Mouse (Mus musculus): ENCODE results near the gene Pipox.

The Pipox gene

DNA sequence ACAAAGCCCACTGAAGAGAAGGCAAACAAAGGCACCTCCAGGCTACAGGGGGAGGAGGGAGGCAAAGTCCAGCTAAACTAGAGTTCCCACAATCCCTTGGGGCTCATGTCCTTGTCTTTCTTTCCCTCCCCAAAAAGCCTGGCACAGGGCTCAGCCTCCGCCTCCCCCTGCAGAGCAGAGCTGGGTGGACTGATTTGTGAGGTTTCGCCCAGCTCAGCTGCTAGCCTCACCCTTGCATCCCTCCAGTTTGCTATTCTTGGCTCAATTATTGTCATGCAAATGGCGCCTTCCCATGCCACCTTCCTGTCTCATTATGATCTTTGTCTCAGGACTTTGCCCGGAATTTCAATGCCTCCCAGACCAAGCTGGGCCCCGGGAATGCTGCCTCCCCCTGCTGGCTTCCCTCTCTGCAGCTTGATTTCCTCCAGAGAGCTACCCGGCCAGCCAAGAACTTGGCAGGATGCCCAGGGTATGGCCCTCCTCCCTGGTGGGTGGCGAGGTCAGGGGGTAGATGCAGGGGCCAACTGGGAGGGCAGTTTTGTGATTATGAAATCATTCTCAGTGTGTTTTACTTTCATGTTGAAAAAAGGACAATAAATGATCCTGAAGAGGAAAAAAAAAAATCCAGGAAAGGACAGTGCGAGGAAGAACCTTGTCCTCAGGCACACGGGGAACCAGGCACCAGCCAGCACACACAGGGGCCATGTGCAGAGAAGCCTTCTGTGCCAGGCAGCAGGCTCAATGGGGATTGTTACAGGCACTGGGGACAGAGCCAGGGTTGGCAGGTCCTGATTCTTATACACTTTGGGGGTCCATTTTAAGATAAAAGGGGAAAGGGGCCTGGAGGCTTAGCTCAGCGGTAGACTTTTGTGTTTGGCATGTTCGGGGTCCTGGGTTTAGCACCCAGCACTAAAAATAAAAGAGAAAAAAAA, at the start of gene Pipox:
Gene Pipox (minus strand): TSS at position 310 of the 932 bp plus-strand sequence.
- peak; percentile 89 to 93 for DNase-seq

DNA sequence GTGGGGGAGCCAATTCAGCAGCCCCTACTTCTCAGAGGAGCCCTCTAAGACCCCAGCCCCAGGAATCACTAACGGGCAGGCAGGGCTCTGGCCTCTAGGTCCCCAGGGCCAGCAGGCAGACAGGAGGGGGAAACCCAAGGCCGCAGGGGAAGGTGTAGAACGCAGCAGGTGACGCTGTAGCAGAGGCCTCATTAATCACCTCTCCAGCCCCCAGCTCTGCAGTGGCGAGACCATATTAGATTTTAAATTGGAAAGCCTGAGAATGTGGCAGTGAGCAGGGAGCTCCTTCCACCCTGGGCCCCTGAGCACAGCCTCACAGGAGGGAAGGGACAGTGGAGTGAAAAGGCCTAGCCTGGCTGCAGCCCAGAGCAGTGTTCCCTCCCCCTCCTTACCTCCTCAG, 48.3 kb upstream of the Pipox start:
- peak in 1 of 2 experiments; percentile 29 for DNase-seq

DNA sequence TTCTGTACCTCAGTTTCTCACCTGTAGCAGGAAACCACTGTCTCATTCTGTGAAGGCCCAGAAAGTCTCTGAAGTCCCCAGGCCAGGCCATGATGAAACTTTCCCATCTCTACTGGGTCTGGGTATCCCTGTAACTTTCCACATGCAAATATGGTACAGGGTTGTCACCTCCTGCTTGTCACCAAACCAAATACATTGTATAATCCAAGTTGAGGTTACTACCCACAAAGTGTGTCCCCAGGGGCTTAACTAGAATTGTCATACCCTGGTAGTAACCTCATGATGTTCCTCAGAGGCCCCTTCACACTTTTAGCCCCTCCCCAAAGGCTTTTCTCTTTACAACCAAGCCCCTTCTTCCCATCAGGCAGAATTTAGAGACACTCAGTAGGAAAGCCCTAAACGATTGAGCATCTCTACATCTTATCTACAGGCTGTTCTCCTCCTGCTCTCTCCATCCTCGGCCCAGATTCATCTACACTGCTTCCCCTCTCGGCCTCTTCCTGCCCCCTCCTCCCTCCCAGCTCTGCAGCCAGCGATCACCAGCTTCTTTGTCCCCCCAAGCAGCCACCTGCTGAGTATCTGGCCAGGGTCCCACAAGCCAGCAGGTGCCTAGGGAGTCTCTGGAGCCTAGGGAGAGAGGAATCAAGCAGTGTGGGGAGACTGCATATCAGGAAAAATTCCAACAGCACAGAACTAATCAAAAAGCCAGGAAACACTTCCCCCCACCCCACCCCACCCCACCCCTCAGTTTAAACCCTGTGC, 43.9 kb upstream of the Pipox start:
- peak in 1 of 2 experiments; percentile 67 for DNase-seq

GRCm38 (mm10) chr11:77936846-77937245, 43.0 kb upstream of the Pipox start:
- DNase-seq = peak; percentile 75 to 90

- DNase-seq = peak; percentile 66 to 67
These were observed 40.8 kb upstream of the Pipox start for GRCm38 (mm10) chr11:77934568-77935311.

DNA sequence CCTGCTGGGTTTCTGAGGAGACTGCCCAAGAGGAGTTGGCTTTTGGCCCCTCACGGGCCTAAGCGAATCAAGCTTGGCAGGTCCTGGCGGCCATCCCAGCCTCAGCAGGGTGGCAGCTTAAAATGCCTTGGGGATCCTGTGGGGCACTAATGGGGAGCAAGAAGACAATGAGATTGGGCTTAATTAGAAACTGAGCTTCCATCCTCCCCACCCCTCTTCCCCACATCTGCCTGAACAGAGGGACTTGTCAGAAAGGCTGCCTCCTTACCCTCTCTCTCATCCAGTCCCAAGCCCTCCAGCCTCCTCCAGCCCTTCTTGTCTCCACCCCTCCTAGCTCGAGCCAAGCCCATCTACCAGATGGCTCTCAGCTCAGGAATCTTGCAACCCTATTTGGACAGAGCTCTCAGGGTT, 40.2 kb upstream of the Pipox start:
- peak; percentile 90 to 92 for DNase-seq

- DNase-seq = peak in 1 of 2 experiments; percentile 61
These were observed 38.7 kb upstream of the Pipox start for GRCm38 (mm10) chr11:77932576-77932975.

- peak; percentile 66 to 71 for DNase-seq
These were observed 37.9 kb upstream of the Pipox start for GRCm38 (mm10) chr11:77931541-77932433.

- peak; percentile 93 to 95 for DNase-seq
These were observed 37.0 kb upstream of the Pipox start, which contains the start of gene Sez6 for GRCm38 (mm10) chr11:77930751-77931540. Sez6 (plus strand) TSS chr11:77930800.

GRCm38 (mm10) chr11:77927837-77928236, 33.9 kb upstream of the Pipox start:
- DNase-seq = no peak

DNA sequence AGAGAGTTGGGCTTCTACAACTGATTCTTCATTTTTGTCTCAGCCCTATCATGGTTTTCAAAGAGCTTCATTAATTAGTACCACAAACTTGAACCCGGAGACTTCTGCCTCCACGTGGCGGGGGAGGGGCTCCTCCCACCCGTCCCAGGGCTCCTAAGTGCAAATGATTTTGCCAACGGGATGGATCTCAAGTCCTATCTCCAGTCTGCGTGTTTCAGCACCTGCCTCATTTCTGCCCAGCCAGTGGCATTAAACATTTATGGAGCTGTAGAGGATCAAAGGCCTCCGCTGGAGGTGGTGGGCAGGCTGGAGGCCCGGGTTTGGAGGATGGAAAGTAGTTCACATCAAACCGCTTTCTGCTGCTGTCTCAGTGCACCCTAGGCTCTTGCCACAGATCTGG, 32.8 kb upstream of the Pipox start:
- no peak for DNase-seq

DNA sequence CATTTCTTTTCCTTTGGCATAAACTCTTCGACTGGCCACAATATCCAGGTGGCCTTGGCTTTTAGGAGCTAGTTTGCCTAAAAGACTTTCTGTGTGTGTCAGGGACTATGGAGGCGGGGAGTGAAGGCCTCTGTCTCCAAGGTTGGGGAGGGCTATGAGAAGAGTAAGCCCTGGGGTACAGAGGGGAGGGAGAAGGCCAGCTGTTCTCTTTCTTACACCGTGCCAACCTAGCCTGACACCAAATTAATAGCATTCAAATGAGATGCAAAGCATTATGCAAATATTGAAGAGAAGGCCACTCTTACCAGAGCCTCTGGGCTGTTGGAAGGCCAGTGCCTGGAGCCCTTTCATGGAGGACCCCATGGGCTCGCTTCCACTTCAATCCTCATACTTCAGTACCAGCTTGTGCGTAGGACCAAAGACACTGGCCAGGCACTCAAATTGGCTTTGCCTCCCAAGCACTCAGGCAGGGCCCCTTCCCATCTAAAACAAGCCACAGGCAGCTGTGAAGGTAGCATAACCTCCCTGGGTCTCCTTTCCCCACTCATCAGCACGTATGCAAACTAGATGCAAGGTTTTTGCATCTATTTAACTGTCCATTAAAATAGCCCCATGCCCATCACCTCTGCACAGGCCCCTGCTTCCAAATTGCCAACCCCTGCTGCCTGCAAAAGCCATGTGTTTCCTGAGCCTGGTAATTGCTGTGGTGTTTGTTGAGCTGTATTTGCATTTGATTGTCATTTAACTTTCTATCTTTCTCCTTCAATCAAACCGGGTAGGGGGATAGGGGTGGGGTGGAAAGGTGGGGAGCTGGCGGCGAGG, 32.2 kb upstream of the Pipox start:
- peak; percentile 57 to 67 for DNase-seq

- no peak for DNase-seq
These were observed 29.4 kb upstream of the Pipox start for GRCm38 (mm10) chr11:77923285-77923684.

DNA sequence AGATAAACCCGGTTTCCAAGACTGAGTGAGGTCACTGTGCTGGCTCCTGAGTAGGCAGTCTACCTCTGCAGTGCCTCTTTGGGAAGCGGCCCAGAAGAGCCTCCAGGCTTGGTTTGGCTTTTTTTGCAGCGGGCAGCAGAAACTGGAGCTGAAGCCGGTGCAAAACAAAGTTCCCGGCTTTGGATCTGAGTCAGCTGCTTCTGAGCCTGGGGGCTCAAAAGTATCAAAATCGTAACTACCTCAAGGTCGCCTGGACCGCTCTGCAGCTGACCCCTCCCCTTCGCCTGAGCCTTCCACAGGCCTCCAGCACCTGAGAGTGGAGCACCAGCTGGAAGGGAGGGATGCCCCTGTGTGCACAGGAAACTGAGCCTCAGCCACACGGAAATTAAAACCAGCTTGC, 23.3 kb upstream of the Pipox start:
- peak in 1 of 2 experiments; percentile 57 for DNase-seq

DNA sequence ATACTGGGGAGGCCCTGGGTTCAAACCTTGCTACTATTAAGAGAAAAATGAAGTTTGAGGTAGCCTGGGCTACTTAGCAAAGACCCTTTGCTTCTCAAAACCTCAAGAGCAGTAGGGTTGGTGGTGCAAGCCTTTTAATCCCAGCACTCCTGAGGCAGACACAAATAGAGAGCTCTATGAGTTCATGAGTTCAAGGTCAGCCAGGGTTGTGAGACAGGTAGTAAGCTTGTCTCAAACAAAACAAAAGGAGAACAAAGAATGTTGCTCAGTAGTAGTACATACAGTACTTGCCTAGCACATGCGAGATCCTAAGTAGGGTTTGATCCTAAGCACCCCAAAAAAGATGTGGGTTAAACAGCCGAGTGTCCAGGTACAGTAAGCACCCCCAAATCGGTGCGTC, 22.8 kb upstream of the Pipox start:
- DNase-seq = no peak

DNA sequence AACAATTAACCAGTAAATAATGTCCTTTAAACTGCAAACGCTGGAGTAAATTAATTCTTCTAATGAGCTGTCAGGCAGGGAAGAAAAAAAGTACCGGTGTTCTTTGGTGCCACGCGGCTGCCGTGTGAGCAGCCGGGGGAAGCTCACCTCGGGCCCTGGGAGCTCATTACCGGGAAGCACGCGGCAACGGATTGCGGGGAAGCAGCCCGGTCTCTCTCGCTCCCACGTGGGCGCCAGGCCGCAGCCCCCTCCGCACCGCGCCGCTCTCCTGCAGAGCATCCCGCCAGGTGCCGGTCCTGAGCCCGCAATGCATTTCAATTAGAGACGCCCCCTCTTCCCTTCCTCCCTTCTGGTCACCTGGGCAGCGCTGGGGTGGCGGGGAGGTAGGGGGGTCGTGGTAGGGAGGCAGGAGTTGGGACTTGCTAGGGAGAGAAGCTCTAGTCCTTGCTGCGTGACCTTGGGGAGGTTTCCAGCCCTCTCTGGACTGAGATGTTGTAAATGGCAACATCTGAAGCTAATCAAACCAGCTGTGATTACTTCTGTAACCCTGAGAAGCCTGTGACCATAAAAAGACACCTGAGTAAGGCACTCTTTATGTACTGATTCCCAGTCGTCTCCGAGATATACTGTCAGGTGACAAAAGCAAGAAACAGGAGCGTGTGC, 20.8 kb upstream of the Pipox start:
- DNase-seq = peak in 1 of 2 experiments; percentile 22

GRCm38 (mm10) chr11:77913505-77913904, 19.6 kb upstream of the Pipox start:
- peak in 1 of 2 experiments; percentile 9 for DNase-seq

DNA sequence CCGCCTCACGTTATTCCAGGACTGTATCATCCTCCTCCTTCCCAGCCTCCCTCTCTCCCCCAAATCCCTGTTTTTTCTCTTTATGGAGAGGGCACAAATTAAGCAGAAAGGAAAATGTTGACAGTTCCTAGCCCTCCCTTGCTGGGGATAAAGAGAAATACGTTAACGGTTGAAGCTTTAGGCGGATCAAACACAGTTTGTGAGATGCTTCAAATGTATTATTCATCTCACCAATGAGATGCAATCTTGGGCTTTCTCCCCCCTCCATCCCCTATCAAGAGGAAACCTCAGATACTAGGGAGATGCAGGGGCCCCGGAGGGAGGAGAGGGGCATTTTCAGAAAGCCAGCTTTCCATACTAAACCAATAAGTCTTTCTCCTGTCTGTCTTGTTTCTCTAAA, 15.9 kb upstream of the Pipox start:
- no peak for DNase-seq

- DNase-seq = peak in 1 of 2 experiments; percentile 15
These were observed 15.5 kb upstream of the Pipox start for GRCm38 (mm10) chr11:77909376-77909775.
